Mouse (Mus musculus): Measurements from ENCODE around the gene Tmem233. TPM values are rescaled to one million over a fixed set of nuclear protein-coding genes. Genes with fewer than 3 reads are reported as not detected.
A peak's percentile ranks its signal among the peaks of the same experiment; 100 is the strongest.

Tmem233 gene
- total RNA-seq, 2 experiments from 2014 or later: not detected

- intact Hi-C loops (cut with DNase I): loop anchor here (5.0 kb wide), 2 partner anchors 91 to 1066 kb away; no protein-coding TSS in a partner anchor
- DNase-seq (ENCODE audit: low spot score in 2 of 2): peak; percentile 56 to 70
Measured at GRCm38 (mm10) chr5:116031190-116031577, 51.9 kb downstream of the Tmem233 start.

GRCm38 (mm10) chr5:116030566-116031189 is 52.4 kb downstream of the Tmem233 start:
- no peak for DNase-seq (ENCODE audit: low spot score in 2 of 2)
- intact Hi-C loops (cut with DNase I): loop anchor here (5.0 kb wide), 2 partner anchors 92 to 1067 kb away; no protein-coding TSS in a partner anchor

GRCm38 (mm10) chr5:116029071-116029470 is 54.0 kb downstream of the Tmem233 start:
- DNase-seq (ENCODE audit: low spot score in 2 of 2): no peak
- intact Hi-C loops (cut with DNase I): no loop called here

- intact Hi-C loops (cut with DNase I): no loop called here
- DNase-seq (ENCODE audit: low spot score in 2 of 2): no peak
Measured at GRCm38 (mm10) chr5:116026561-116026960, 56.5 kb downstream of the Tmem233 start.

GRCm38 (mm10) chr5:116026107-116026506 is 56.9 kb downstream of the Tmem233 start:
- DNase-seq (ENCODE audit: low spot score in 2 of 2): no peak
- intact Hi-C loops (cut with DNase I): no loop called here

GRCm38 (mm10) chr5:116024327-116024739 is 58.7 kb downstream of the Tmem233 start, which contains the start of gene Prkab1:
Gene Prkab1 (minus strand): TSS chr5:116024508.
- DNase-seq (ENCODE audit: low spot score in 2 of 2): peak; percentile 91 to 96
- intact Hi-C loops (cut with DNase I): loop anchor here (5.0 kb wide), 1 partner anchor 177 kb away; the partner anchor contains the start of gene Cit

- no peak for DNase-seq (ENCODE audit: low spot score in 2 of 2)
- intact Hi-C loops (cut with DNase I): loop anchor here (5.0 kb wide), 1 partner anchor 177 kb away; the partner anchor contains the start of gene Cit
Measured at GRCm38 (mm10) chr5:116023821-116024284, 59.2 kb downstream of the Tmem233 start.

- DNase-seq (ENCODE audit: low spot score in 2 of 2): peak in 1 of 2 experiments; percentile 60
- intact Hi-C loops (cut with DNase I): loop anchor here (5.0 kb wide), 1 partner anchor 176 kb away; the partner anchor contains the start of gene Cit
Measured at GRCm38 (mm10) chr5:116023251-116023661, 59.8 kb downstream of the Tmem233 start.

GRCm38 (mm10) chr5:116022658-116023200 is 60.3 kb downstream of the Tmem233 start:
- DNase-seq (ENCODE audit: low spot score in 2 of 2): no peak
- intact Hi-C loops (cut with DNase I): loop anchor here (5.0 kb wide), 1 partner anchor 175 kb away; the partner anchor contains the start of gene Cit

GRCm38 (mm10) chr5:116022131-116022530 is 60.9 kb downstream of the Tmem233 start:
- DNase-seq (ENCODE audit: low spot score in 2 of 2): no peak
- intact Hi-C loops (cut with DNase I): loop anchor here (5.0 kb wide), 1 partner anchor 175 kb away; the partner anchor contains the start of gene Cit

- intact Hi-C loops (cut with DNase I): loop anchor here (5.0 kb wide), 1 partner anchor 174 kb away; the partner anchor contains the start of gene Cit
- DNase-seq (ENCODE audit: low spot score in 2 of 2): no peak
Measured at GRCm38 (mm10) chr5:116021552-116021951, 61.5 kb downstream of the Tmem233 start.

- DNase-seq (ENCODE audit: low spot score in 2 of 2): no peak
- intact Hi-C loops (cut with DNase I): no loop called here
Measured at GRCm38 (mm10) chr5:116019371-116019770, 63.7 kb downstream of the Tmem233 start.

- intact Hi-C loops (cut with DNase I): no loop called here
- DNase-seq (ENCODE audit: low spot score in 2 of 2): no peak
Measured at GRCm38 (mm10) chr5:116018784-116019183, 64.3 kb downstream of the Tmem233 start.

GRCm38 (mm10) chr5:116018196-116018595 is 64.8 kb downstream of the Tmem233 start:
- intact Hi-C loops (cut with DNase I): no loop called here
- DNase-seq (ENCODE audit: low spot score in 2 of 2): no peak

- no peak for DNase-seq (ENCODE audit: low spot score in 2 of 2)
- intact Hi-C loops (cut with DNase I): no loop called here
Measured at GRCm38 (mm10) chr5:116017391-116017790, 65.7 kb downstream of the Tmem233 start.

- intact Hi-C loops (cut with DNase I): no loop called here
- DNase-seq (ENCODE audit: low spot score in 2 of 2): peak in 1 of 2 experiments; percentile 83
Measured at GRCm38 (mm10) chr5:116016542-116016941, 66.5 kb downstream of the Tmem233 start.

- DNase-seq (ENCODE audit: low spot score in 2 of 2): no peak
- intact Hi-C loops (cut with DNase I): no loop called here
Measured at GRCm38 (mm10) chr5:116014237-116014636, 68.8 kb downstream of the Tmem233 start.

- intact Hi-C loops (cut with DNase I): no loop called here
- no peak for DNase-seq (ENCODE audit: low spot score in 2 of 2)
Measured at GRCm38 (mm10) chr5:116013821-116014220, 69.2 kb downstream of the Tmem233 start.

- intact Hi-C loops (cut with DNase I): no loop called here
- DNase-seq (ENCODE audit: low spot score in 2 of 2): peak in 1 of 2 experiments; percentile 40
Measured at GRCm38 (mm10) chr5:116012503-116012902, 70.5 kb downstream of the Tmem233 start.

- no peak for DNase-seq (ENCODE audit: low spot score in 2 of 2)
- intact Hi-C loops (cut with DNase I): no loop called here
Measured at GRCm38 (mm10) chr5:116011700-116012099, 71.3 kb downstream of the Tmem233 start.

All from left cerebral cortex, postnatal 25 days (tissue).